Mouse (Mus musculus) olfactory bulb, adult 2 months (tissue): ENCODE measurements around the gene Armc9.

Source experiments
- CTCF ChIP-seq: fragments of 200-500 bp; IDR thresholded peaks from 2 replicates; pipeline ENCODE4 v1.5.1; 2012; ENCODE audit warnings: low read depth, mild to moderate bottlenecking, low read length, moderate library complexity; ENCODE audit not compliant: insufficient read depth
- POLR2A ChIP-seq: fragments of 200-500 bp; IDR thresholded peaks from 2 replicates; pipeline ENCODE4 v1.6.1; 2012; ENCODE audit warnings: mild to moderate bottlenecking, low read depth, low read length, moderate library complexity; ENCODE audit not compliant: insufficient read depth

- TF ChIP-seq CTCF (no peak), POLR2A (no peak)
These were observed 132.9 kb downstream of the Armc9 start for GRCm38 (mm10) chr1:86287473-86287872.
